Mouse (Mus musculus): ENCODE data around the gene Dcp1a. TPM values are rescaled to one million over a fixed set of nuclear protein-coding genes. Genes with fewer than 3 reads are reported as not detected.

Dcp1a gene
- 22.5 and 30.6 TPM in 2 replicates for polyA plus RNA-seq (2012; rRNA removed)

DNA sequence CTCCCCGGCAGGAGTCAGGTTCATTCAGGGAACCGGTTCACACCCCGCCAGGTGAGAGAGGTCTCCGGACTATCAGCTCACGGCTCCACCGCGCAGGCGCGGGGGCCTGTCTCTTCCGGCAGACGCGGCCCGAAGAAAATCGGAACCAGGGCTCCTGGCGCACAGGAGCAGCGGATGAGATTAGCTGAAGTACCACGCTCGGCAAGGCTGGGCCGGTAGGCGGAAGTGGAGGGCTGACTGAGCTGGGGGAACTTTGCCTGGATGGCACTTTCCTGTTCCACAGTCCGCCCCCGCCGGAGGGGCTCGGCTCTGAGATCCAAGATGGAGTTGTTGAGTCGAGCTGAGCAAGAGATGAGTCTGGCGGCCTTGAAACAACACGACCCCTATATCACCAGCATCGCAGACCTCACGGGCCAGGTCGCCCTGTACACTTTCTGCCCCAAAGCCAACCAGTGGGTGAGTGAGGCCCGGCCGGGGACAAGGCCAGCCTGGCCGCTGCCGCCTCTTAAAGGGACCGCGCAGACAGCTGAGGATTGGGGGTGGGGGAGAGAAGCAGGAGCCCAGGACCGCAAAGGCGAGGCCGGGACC lies at the start of gene Dcp1a:
Dcp1a (plus strand) TSS at position 175 of the 588 bp plus-strand sequence.
- WGBS: under 1% methylated on average over 39 of the region's 39 CpGs
- peak; percentile 90 for DNase-seq (ENCODE audit: low read depth, low spot score)

DNA sequence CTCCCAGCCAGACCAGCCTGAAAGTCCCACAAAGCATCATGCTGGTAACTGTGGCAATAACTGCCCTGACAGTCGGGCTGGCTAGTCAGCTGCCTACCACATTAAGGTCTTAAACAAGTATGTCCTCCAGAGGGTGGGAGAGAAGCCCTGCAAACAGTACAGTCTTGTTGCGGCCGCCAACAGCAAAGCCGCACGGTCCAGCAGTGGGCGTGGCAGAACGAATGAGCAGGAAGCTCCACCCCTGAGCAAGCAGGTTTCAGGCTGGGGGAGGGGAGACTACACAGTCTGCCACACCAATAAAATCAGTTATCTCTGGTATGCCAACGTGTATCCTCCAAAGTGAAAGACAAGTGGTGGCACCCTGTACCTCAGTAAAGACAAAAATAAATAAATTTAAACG lies 49.7 kb upstream of the Dcp1a start:
- DNase-seq (ENCODE audit: low read depth, low spot score): no peak
- 24% methylated on average over 9 of the region's 9 CpGs for WGBS

DNA sequence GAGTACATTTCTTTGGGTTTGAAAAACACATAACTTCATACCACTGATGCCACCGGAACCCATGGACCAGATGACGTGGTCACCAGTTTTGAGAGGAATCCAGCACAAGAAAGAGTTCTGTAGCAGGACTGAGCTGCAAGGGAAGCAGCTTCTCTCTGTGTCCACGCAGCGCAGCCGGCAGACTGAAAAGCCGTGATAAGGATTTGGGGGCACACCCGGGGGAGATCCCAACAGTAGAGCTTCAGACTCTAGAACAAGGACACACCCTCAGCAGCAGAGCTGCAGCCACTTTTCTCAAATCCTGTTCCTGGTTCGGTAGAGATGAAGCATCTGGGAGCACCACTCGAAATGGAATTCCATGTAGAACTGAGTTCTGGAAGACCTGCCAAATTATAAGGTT lies 49.3 kb upstream of the Dcp1a start:
- WGBS: 70% methylated on average over 9 of the region's 9 CpGs
- DNase-seq (ENCODE audit: low read depth, low spot score): no peak

DNA sequence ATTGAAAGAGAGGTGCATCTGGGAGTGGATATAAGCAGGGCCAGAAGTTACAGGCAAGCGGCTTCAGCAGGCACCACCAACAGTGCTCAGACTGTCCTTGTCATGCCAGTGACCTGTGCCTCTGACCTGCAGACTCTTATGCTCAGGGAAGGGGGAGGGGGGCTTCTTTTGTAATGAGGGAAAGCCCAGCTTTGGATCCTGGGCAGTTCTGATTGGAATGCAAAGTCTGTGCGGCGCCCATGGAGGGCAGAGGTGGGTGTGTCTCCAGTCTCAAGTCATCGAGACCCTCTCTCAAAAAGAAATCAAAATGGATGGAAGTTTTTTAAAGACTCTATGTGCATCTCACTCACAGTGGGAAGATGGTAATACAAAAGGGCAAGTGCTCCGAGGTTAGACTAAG lies 48.9 kb upstream of the Dcp1a start:
- no peak for DNase-seq (ENCODE audit: low read depth, low spot score)
- WGBS: 82% methylated on average over 5 of the region's 5 CpGs

DNA sequence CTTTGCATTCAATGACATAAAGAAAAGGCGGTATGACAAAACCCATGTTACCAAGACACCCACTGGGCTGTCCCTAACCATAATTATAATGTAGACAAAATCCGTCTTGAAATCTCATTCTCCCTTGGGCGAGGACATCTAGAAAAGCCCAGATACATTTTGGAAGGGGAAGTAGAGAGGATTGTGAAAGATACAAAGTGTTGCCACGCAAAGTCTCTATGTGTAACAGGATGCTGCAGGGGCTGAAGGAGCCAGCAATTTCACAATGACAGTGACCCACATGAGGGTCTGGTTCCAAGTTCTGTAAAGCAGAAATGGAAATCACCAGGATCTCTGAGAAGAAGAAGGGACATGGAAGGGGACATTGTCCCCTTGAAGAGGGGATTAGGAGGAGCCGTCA lies 44.0 kb upstream of the Dcp1a start:
- 88% methylated on average over 5 of the region's 5 CpGs for whole genome bisulfite sequencing
- no peak for DNase-seq (ENCODE audit: low read depth, low spot score)

DNA sequence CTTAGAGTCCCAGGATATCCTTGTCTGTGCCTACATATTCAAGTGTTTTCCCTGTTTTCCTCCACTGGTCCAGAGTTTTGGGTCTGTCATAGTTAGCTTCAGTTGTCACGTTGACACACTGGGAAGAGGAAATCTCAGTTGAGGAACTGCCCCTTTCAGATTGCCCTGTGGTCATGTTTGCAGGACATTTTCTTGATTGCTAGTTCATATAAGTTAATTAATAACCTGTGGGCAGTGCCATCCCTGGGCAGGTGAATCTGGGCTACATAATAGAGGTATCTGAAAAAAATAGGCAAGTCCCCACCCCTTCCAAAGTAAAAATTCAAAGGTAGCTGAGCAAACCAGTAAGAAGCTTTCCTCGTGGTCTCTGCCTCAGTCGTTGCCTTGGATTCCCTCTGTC lies 39.4 kb upstream of the Dcp1a start:
- 30% methylated on average over 3 of the region's 3 CpGs for WGBS
- DNase-seq (ENCODE audit: low read depth, low spot score): peak; percentile 33

DNA sequence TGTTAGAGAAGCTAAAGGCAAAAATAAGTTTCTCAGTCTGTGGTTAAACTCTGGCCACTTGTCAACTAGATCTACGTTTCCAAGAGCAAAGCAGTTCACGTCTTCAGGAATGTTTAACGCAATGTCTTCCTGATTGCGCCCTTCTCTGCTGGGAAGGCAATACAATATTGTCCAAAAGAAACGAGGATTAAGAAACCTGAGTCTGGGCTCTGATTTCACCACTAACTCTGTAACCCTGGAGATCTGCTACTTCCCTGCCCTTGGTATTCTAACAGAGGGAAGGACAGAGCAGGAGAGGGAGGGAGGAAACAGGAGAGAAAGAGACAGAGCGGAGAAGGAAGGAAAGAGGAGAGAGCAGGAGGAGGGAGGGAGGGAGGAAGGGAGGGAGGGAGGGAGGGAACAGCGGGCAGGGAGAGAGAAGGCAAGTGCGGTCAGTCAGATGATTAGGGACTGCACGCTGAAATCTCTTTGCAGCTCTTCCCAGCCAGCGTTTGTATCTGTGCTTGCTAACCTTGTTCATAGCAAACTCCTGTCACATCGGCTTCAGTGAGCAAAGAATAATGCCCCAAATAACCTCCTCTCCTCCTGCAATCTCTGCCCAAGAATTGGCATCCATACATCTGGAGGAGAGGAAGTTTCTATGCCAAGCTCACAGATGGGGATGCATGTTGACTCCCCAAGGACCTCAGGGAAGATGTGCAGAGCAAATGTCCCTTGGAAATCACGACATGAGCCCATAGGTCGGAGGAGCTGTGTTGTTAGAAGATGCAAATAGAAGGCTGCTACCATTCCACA lies 23.3 kb upstream of the Dcp1a start:
- DNase-seq (ENCODE audit: low read depth, low spot score): no peak
- WGBS: 17% methylated on average over 13 of the region's 13 CpGs

DNA sequence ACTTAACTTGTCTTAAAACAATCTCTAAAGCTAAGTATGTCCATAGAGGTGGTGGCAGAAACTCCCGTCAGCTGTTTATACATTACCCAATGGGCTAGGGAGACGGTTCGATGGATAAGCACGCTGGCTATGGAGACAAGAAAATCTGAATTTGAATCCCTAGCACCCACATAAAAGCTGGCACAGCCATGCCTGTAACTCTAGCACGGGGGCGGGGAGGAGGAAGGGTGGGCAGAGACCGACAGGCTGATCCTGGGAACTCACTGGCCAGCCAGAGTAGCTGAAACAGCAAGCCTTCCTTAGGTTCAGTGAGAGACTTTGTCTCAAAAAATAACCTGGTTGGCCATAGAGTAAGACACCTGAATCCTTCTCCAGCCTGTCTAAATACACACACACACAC lies 21.9 kb upstream of the Dcp1a start:
- WGBS: 75% methylated on average over 7 of the region's 7 CpGs

DNA sequence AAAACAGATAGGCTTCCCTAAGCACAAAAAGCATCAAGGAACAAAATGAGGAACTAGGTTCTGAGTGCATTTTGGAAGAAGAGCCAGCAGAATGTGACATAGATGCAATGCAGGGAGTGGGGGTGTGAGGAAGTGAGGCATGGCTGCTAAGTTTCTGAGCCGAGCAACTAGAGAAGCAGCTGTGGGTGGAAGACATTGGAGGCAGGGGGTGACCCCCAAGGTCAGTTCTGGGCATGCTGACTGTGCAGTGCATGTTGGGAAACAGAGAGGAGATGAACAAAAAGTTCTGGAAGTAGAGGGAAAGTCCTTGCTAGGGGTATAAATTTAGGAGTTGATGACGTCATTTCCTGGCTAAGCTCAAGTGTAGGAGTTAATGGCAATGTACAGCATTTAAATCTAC lies 21.4 kb upstream of the Dcp1a start:
- 21% methylated on average over 2 of the region's 2 CpGs for WGBS

More for the DNA sequence above, 21.9 kb upstream of the Dcp1a start:
- no peak for DNase-seq (ENCODE audit: low read depth, low spot score)

DNA sequence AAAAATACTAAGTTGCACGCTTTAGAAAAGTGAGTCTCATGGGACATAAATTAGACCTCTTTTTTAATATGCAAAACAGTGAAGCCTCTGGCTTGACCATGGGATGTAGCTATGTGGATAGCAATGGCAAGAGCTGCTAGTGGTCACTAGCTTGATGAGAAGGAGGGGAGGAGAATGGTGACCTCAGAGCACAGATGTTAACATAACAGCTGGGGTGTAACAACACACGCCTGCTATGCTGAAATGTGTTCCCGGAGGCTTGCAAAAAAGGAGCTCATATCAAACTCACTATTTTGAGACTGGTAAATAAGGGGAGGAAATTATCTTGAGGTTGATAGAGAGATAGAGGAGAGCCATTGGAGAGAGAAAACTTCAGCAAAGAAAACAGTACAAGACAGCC lies 20.5 kb upstream of the Dcp1a start:
- WGBS: 72% methylated on average over 3 of the region's 3 CpGs
- no peak for DNase-seq (ENCODE audit: low read depth, low spot score)

More for the DNA sequence above, 21.4 kb upstream of the Dcp1a start:
- DNase-seq (ENCODE audit: low read depth, low spot score): no peak

DNA sequence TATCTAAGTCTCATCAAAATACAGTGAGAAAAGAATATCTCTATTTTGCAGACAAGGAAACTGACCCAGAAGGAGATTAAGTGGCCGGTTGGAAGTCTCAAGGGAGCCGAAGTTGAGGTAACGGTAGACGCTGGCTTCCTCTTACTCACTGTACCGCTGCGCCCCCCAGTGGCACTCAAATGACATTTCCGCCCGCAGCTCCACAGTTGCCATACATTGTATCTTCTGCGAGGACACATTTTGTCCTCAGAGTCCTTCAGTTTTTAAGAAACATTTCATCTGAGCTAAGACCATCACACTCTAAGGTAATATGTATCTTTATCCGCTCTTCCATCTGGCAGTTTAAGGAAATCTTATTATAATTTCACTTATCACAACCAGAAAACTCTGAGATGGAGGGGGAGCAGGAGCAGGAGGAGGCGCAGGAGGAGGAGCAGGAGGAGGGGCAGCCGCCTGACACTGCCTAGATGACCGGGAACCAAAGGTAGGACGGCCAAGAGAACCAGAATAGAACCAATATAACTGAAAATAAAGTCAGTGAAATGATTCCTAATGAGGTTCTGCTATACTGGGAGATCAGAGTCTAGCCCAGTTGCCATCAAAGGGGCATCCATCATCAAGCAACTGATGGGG lies 19.3 kb upstream of the Dcp1a start:
- DNase-seq (ENCODE audit: low read depth, low spot score): peak; percentile 47
- 7% methylated on average over 14 of the region's 14 CpGs for WGBS

DNA sequence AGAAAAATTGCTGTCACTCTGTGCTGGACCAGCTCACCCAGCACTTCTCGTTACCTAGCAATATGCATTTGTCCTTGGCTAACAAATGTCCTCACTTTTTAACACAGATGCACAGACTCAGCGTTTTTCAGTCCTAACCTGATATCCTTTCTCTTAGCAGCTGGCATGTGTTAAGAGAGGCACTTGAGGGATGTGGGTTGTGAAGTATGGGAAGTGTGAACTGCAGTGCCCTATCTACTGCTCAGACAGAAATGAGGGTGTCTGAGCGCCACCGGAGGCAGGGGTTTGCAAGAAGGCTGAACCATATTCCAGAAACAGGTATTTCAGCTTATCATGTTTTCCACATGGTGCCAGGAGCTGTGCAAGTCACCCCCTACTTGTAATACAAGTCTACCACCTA lies 16.0 kb upstream of the Dcp1a start:
- 90% methylated on average over 4 of the region's 4 CpGs for WGBS
- no peak for DNase-seq (ENCODE audit: low read depth, low spot score)

DNA sequence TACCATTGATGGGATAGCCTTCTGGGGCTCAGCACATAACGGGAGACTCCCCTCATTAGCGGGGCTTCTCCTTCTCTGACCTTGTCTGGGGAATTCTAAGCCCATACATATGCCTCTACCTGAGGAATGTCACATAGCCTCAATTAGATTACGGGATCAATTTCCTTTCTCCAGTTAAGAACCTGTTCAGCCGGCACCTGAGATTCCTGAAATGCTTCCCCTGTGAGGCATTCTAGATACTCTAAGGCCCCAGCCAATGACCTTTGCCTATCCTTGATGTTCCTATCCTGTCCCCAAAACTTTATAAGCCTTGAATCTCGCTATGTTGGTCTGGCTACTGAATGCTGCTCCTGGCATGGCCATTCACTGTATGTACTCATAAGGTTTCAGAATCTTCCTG lies 5.7 kb upstream of the Dcp1a start:
- no peak for DNase-seq (ENCODE audit: low read depth, low spot score)
- WGBS: 31% methylated on average over 5 of the region's 5 CpGs

DNA sequence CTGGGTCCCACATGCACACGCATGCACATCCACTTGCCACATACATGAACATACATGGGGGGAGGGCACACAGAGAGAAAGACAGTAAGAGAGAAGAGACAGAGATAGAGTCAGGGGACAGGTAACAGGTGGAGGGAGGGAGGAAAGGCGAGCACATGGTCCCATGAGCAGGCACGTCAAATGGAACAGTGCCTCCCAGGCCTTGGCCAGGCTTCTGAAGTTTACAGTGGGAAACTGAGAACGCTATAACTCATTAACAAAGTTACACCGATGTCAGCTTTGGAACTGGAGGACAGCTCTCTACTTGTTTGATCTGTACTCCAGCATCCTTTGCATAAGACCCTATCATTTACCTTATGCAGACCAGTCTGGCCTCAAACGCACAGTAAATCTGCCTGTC lies 4.9 kb upstream of the Dcp1a start:
- 78% methylated on average over 6 of the region's 6 CpGs for WGBS
- DNase-seq (ENCODE audit: low read depth, low spot score): no peak

DNA sequence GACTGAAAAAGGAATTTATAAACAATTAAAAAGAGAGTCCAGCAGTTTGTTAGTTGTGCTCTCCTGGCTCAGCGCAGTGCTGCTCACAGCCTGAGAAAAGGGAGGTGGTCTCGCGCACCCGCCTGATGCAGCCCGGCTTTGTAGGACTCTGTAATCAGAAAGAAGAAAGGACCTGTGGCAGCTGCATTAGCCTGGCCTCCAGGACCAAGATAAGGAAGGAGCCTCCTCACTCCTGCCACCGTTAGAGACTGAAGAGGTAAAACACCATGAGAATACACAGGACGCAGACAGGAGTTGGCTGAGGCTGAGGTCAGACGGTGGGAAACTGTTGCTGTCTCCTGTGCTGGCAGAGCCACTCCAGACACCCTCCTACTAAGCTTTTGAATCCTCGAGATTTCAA lies 12.0 kb downstream of the Dcp1a start, which contains the start of gene Cacna1d:
Cacna1d (minus strand) TSS at position 114 of the 400 bp plus-strand sequence.
- 86% methylated on average over 9 of the region's 9 CpGs for WGBS
- DNase-seq (ENCODE audit: low read depth, low spot score): no peak

DNA sequence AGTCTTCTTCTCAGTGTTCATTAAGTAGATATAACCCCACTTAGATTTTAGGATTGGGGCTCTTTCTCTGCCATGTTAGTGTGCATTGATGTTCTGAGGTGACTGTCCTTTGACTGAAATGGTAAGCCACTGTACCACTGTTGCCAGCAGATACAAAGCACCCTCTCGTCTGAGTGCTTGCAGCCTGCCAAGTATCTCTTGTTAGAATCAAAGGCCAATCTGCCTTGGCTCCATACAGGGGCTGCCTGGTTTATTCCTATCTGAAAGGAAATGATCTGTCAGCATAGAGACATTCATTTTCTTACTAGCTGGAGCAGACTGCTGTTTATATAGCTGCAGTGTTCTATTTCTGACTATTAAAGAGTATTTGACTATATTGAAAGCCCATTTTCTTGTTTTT lies 13.9 kb downstream of the Dcp1a start:
- no peak for DNase-seq (ENCODE audit: low read depth, low spot score)
- WGBS: 49% methylated on average over 1 of the region's 1 CpGs

DNA sequence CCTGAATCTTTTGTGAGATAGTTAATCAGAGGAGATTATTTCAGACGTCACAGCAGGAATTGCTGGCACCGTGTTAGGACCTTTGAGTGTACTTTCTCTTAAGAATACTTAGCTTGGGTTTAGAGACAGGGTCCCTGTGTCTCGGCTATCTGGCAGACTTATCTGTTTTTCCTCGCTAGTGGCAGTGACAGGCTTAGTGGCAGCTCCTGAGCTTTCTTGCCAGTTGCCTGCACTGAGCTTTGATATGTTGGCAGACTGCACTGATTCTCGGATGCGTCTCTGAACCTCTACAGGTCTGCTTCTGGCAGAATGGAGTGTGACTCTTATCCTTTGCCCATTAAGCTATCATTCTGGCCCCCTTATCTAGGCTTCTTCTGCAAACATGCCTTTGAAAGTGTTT lies 15.7 kb downstream of the Dcp1a start:
- 80% methylated on average over 6 of the region's 6 CpGs for WGBS
- DNase-seq (ENCODE audit: low read depth, low spot score): no peak

DNA sequence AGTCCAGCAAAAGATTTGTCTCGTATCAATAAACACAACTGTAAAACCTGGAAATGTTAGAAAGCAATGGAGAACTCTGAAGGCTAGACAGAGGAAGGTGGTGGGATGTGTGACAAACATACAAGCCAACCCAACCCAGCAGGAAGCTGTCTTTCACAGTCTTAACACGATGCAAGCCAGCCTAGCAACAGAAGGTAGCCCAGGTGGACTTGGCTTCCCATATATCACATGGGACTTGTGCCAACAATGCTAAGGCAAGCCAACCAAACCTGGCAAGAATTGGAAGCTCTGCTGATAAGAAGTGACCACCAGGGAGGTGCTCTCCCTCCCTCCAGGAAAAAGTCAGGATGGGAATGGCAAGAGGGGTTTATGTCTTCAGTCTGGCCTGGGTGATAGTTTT lies 18.9 kb downstream of the Dcp1a start:
- no peak for DNase-seq (ENCODE audit: low read depth, low spot score)
- WGBS: 31% methylated on average over 2 of the region's 2 CpGs

DNA sequence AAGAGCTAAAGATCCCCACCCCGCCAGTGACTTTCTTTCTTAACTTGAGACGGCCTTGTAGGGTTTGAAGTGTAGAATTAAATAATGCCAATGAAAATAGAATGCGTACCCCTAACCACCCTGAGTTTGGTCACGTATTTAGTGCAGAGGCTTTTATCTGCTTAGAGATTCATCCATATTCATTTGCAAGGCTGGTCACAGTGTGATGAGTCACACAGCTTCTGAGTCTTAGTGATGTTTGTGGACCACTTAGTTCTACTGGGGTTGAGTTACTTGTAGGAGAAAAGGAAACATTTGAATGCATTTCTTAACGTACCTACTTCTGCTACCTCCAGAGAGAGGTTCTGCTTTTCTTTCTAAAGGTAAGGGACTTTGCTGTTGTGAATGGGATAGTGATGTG lies 25.7 kb downstream of the Dcp1a start:
- 89% methylated on average over 5 of the region's 5 CpGs for WGBS
- no peak for DNase-seq (ENCODE audit: low read depth, low spot score)

DNA sequence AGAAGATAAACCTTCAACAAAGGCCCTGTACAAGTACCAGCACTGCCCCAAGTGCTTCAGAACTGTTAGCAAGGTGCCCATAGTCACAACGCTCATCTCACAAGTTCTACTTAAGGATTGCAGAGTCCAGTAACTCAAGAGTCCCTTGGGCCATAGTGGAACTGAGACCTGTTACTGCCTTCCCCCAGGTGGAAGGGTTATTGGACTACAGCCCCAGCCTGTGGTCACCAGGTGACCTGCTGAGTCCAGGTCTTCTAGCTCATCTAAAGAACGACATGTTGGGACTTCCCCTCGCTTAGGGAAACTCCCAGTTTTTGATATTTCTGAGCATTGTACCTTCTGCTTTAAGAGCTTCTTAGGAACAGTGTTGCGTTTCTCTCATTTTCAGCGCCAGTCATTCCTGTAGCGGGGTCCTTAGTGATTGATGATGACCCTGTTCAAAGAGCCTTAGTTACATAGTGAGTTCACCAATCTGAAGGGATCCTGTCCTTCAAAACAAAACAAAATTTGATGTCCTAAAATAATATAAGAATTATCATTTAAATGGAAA lies 31.0 kb downstream of the Dcp1a start:
- DNase-seq (ENCODE audit: low read depth, low spot score): no peak
- 90% methylated on average over 6 of the region's 6 CpGs for WGBS

DNA sequence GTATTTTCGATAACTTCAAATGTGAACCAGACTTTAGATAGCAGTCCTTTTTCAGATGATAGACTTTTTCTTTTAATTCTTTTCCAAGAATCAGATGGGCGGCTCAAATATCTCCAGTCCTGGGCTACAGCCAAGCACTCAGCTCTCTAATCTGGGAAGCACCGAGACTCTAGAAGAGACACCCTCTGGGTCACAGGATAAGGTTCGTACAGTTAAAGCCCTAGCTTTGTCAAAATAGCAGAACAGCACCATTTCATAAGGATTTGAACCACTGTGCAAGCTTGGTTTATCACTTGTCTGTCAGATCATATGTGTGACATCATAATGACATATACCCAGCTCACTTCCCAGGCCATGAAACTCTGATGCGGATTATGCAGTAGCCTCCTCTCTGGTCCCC lies 33.6 kb downstream of the Dcp1a start:
- DNase-seq (ENCODE audit: low read depth, low spot score): no peak
- 78% methylated on average over 5 of the region's 5 CpGs for whole genome bisulfite sequencing
